Mouse (Mus musculus) liver, adult 2 months (tissue): ENCODE data around the gene Twnk. TPM values are rescaled to one million over a fixed set of nuclear protein-coding genes. Genes with fewer than 3 reads are reported as not detected.
A peak's percentile ranks its signal among the peaks of the same experiment; 100 is the strongest.

Experiments
- DNase-seq: peaks from one replicate; pipeline ENCODE4 v3.0.0-alpha.2; 2011; ENCODE audit warnings: low read depth, low spot score; ENCODE audit errors: extremely low read depth
- H3K27ac ChIP-seq: fragments of 200-500 bp; replicated peaks from 2 replicates; pipeline ENCODE4 v1.5.1; 2012; ENCODE audit warnings: low read depth, mild to moderate bottlenecking, control low read depth, inconsistent platforms, low read length; ENCODE audit not compliant: insufficient read depth
- H3K27me3 ChIP-seq: fragments of 200-500 bp; 2 replicates; pipeline ENCODE4 v1.6.1; 2012; ENCODE audit warnings: mild to moderate bottlenecking, moderate library complexity, low read length, inconsistent platforms; ENCODE audit not compliant: control insufficient read depth, insufficient read depth
- H3K36me3 ChIP-seq: fragments of 200-500 bp; 2 replicates; pipeline ENCODE4 v1.6.1; 2012; ENCODE audit warnings: low read length, inconsistent platforms; ENCODE audit not compliant: control insufficient read depth, insufficient read depth
- H3K4me1 ChIP-seq: fragments of 200-500 bp; 2 replicates; pipeline ENCODE4 v1.6.1; 2011; ENCODE audit warnings: low read length; ENCODE audit not compliant: control insufficient read depth, insufficient read depth
- H3K4me3 ChIP-seq: fragments of 200-500 bp; 2 replicates; pipeline ENCODE4 v1.5.1; 2011; ENCODE audit warnings: low read depth, mild to moderate bottlenecking, control low read depth, low read length, moderate library complexity; ENCODE audit not compliant: insufficient read depth
- H3K79me2 ChIP-seq: fragments of 200-500 bp; 2 replicates; pipeline ENCODE4 v1.6.1; 2012; ENCODE audit warnings: inconsistent platforms, mild to moderate bottlenecking, low read length, moderate library complexity; ENCODE audit not compliant: control insufficient read depth, insufficient read depth
- H3K9ac ChIP-seq: fragments of 200-500 bp; 2 replicates; pipeline ENCODE4 v1.6.1; 2012; ENCODE audit warnings: low read depth, mild to moderate bottlenecking, control low read depth, inconsistent platforms, low read length
- CTCF ChIP-seq: fragments of 200-500 bp; IDR thresholded peaks from 2 replicates; pipeline ENCODE4 v1.5.1; 2011; ENCODE audit warnings: low read depth, low read length, control low read depth
- POLR2A ChIP-seq: fragments of 200-500 bp; IDR thresholded peaks from 2 replicates; pipeline ENCODE4 v1.6.1; 2011; ENCODE audit warnings: low read length, control low read depth; ENCODE audit not compliant: insufficient read depth; ENCODE audit errors: extremely low read depth
- WGBS: fragments of 180-500 bp; shearing (Covaris S2); methylation state at CpG from one replicate; pipeline ENCODE4 v1.1.7; 2018; 5-methylcytosine and 5-hydroxymethylcytosine counted together
- polyA plus RNA-seq: library from polyadenylated mRNA; depleted of rRNA; stranded (reverse); fragments of >200 nt; gene quantifications from 2 replicates; pipeline ENCODE4 v1.2.3, GENCODE M21; 2012
- total RNA-seq: library from RNA; depleted of rRNA; stranded (reverse); fragments of >200 nt; gene quantifications from 2 replicates; pipeline ENCODE4 v1.2.3, GENCODE M21; 2014

The Twnk gene
- total and polyA plus RNA-seq, 2 experiments = 7.8 to 11.9 TPM

DNA sequence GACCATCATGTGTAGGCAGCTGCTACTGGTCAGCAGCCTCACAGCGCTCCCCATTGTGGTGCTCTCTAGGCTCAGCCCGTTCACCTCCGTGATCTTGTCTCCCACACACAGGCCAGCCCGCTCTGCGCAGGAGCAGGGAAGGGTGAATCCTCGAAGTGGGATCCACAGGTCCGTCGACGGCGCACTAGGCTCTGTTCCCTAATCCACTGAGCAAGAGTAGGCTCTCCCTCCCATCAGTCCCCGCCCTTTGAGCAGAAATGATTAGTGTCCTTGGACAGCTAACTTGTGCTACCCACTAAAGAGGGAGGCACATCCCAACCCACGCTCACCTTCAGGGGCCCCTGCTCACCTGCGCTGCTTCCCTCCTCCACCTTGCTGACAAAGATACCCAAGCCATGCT lies 34.8 kb downstream of the Twnk start:
- no peak for DNase-seq
- Histone ChIP-seq H3K27ac (no peak overlapping the region), H3K4me3 (no peak overlapping the region), H3K79me2 (no peaks in the 10 kb centered on the region), H3K27me3 (peaks cover 8% of the 10 kb centered on the region; the same call in 1 of the 2 replicates), H3K36me3 (no peaks in the 10 kb centered on the region), H3K4me1 (no peaks in the 10 kb centered on the region), H3K9ac (no peak overlapping the region)
- no peak for TF ChIP-seq POLR2A
- 44% methylated on average over 13 of the region's 13 CpGs for WGBS

- TF ChIP-seq CTCF = no peak
- no peak for TF ChIP-seq POLR2A
- Histone ChIP-seq H3K27ac (no peak overlapping the region), H3K79me2 (no peaks in the 10 kb centered on the region), H3K27me3 (peaks cover 10% of the 10 kb centered on the region; the same call in 1 of the 2 replicates), H3K36me3 (no peaks in the 10 kb centered on the region), H3K9ac (no peak overlapping the region), H3K4me3 (no peak overlapping the region), H3K4me1 (peaks cover 8% of the 10 kb centered on the region)
- 77% methylated on average over 11 of the region's 11 CpGs for WGBS
- DNase-seq = no peak
Observed at GRCm38 (mm10) chr19:45044389-45044927, 39.0 kb downstream of the Twnk start.

- peaks cover 8% of the 10 kb centered on the region for H3K4me1 ChIP-seq
- WGBS = 54% methylated on average over 15 of the region's 15 CpGs
- no peak overlapping the region for H3K4me3 ChIP-seq
- H3K27ac ChIP-seq = no peak overlapping the region
- no peaks in the 10 kb centered on the region for H3K36me3 ChIP-seq
- no peak for DNase-seq
- H3K27me3 ChIP-seq = peaks cover 7% of the 10 kb centered on the region; the same call in 1 of the 2 replicates
- TF ChIP-seq CTCF (no peak), POLR2A (no peak)
- no peak overlapping the region for H3K9ac ChIP-seq
- H3K79me2 ChIP-seq = no peaks in the 10 kb centered on the region
Observed at GRCm38 (mm10) chr19:45045236-45045635, 39.8 kb downstream of the Twnk start.

DNA sequence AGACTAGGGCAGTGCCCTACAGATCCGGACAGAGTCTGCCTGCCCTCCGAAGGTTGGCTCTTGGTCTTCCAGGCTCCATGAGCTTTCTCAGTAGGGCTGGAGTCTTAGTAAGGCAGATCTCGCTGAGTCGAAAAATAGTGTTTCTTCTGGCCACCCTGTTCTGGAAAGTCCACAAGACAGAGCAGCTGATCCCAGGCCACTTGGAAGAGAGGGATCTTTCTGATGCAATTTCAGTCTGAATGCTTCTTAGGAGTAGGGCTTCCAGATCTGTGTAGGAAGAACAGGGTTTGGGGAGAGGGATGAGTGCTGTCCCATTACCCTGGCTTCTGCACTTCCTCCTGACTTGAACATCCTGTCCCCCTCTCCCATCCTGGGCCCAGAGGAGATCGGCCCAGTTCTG lies 40.2 kb downstream of the Twnk start, which contains the start of gene Pdzd7:
TSS of gene Pdzd7 (minus strand) at position 67 of the 400 bp plus-strand sequence.
- Histone ChIP-seq H3K36me3 (no peaks in the 10 kb centered on the region), H3K4me1 (peaks cover 8% of the 10 kb centered on the region), H3K4me3 (peak within 1 kb of the TSS; percentile 19; the same call in 1 of the 2 replicates), H3K79me2 (no peaks in the 10 kb centered on the region), H3K9ac (no peak within 1 kb of the TSS), H3K27ac (no peak within 1 kb of the TSS), H3K27me3 (peaks cover 3% of the 10 kb centered on the region; the same call in 1 of the 2 replicates)
- 75% methylated on average over 5 of the region's 5 CpGs for WGBS
- DNase-seq = no peak
- TF ChIP-seq CTCF (no peak), POLR2A (no peak)

DNA sequence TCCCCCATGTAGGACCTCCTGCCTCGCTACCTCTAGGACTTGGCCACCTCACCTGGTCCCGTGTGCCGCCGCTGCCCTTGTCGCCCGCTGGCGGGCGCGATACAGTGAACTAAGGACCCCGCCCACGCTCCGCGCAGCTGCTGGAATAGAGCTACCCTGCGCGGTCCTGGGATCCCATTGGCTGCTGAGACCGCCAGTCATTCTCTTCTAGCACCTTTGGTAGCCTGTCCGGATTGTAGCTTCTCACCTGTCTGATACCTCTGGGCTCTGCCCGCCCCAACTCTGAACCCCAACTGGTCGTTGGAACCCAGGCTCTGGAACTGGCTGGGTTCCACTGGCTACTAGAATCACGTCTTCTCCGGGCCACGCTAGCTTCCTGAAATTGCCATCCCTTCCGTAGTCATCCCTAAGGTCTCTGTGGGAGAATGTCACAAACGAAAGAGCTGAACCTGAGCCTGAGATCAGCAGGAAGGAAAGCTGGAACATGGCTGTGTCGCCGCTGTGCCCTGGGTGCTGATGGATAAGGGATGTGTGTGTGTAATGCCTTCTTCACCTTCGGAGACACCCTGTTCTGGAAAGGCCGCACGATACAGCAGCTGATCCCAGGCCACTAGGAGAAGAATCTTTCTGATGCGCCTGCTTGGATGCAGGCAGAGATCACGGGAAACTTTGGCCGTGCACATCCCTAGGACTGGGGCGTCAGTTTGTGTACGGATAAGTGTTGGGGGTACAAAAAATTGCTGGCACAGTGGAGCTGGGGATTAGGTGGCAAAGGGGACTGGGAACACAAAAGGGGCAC lies 41.3 kb downstream of the Twnk start:
- Histone ChIP-seq H3K27me3 (peaks cover 3% of the 10 kb centered on the region; the same call in 1 of the 2 replicates), H3K4me3 (peak overlapping the region; percentile 19), H3K79me2 (no peaks in the 10 kb centered on the region), H3K9ac (peak overlapping the region; percentile 13; the same call in 1 of the 2 replicates), H3K4me1 (peaks cover 8% of the 10 kb centered on the region), H3K36me3 (no peaks in the 10 kb centered on the region), H3K27ac (0 out of 2 replicates have a peak overlapping the region, but pooled peaks have one; percentile 1)
- TF ChIP-seq POLR2A (no peak), CTCF (peak; percentile 12; the same call in 1 of the 2 replicates)
- no peak for DNase-seq
- 4% methylated on average over 34 of the region's 34 CpGs for WGBS
